Mouse (Mus musculus) liver, postnatal 0 days (tissue): ENCODE results near the gene Ell3.
"Not testable (repeated sequence)": the region's sequence is repeated elsewhere in the genome, so short reads cannot be mapped to it uniquely, and the experiment has no call there.

Experiments used
- CTCF ChIP-seq: sonication (generic); IDR thresholded peaks from 2 replicates; pipeline ENCODE4 v1.5.1; 2016; ENCODE audit warnings: antibody characterized with exemption, low read depth
- EP300 ChIP-seq: IDR thresholded peaks from 2 replicates; pipeline ENCODE4 v1.6.1; 2016; ENCODE audit warnings: antibody characterized with exemption, low read depth, mild to moderate bottlenecking

GRCm38 (mm10) chr2:121473301-121474179 is 29.5 kb upstream of the Ell3 start, which contains the start of gene Mfap1b:
- not testable (repeated sequence) for TF ChIP-seq CTCF, EP300
